Mouse (Mus musculus) cerebellum, adult 2 months (tissue): Measurements from ENCODE around the gene Gzmk.

Experiments used
- CTCF ChIP-seq: fragments of 200-500 bp; IDR thresholded peaks from 2 replicates; pipeline ENCODE4 v1.5.1; 2011; ENCODE audit warnings: low read depth, mild to moderate bottlenecking, control low read depth, low read length, moderate library complexity, borderline replicate concordance; ENCODE audit not compliant: insufficient read depth
- POLR2A ChIP-seq: fragments of 200-500 bp; IDR thresholded peaks from 2 replicates; pipeline ENCODE4 v1.6.1; 2011; ENCODE audit warnings: low read length, control low read depth, borderline replicate concordance; ENCODE audit not compliant: insufficient read depth

- no peak for TF ChIP-seq CTCF
- TF ChIP-seq POLR2A = no peak
Observed at GRCm38 (mm10) chr13:113168018-113168534, 57.6 kb downstream of the Gzmk start.
